Mouse (Mus musculus) stomach, embryonic 16.5 days (tissue): ENCODE data around the gene Slc25a41. TPM values are rescaled to one million over a fixed set of nuclear protein-coding genes. Genes with fewer than 3 reads are reported as not detected.

Experiments used
- ATAC-seq: fragments of 200-750 bp; cut with Nextera tagmentation; 2 replicates; pipeline ENCODE4 v1.8.0; 2017; ENCODE audit warnings: moderate number of reproducible peaks, moderate TSS enrichment; ENCODE audit not compliant: insufficient read depth, low FRiP score
- H3K27ac ChIP-seq: fragments of 300-500 bp; sonication (generic); 2 replicates; pipeline ENCODE4 v1.5.1; 2014; ENCODE audit warnings: low read length
- H3K27me3 ChIP-seq: fragments of 300-500 bp; sonication (generic); 2 replicates; pipeline ENCODE4 v1.6.1; 2014; ENCODE audit warnings: low read length, control low read depth, mixed read lengths; ENCODE audit not compliant: control insufficient read depth, insufficient read depth
- H3K36me3 ChIP-seq: fragments of 300-500 bp; sonication (generic); 2 replicates; pipeline ENCODE4 v1.6.1; 2014; ENCODE audit warnings: low read length; ENCODE audit not compliant: control insufficient read depth, insufficient read depth
- H3K4me1 ChIP-seq: fragments of 300-500 bp; sonication (generic); 2 replicates; pipeline ENCODE4 v1.6.1; 2014; ENCODE audit warnings: low read length, control low read depth, mixed read lengths; ENCODE audit not compliant: control insufficient read depth, insufficient read depth
- H3K4me2 ChIP-seq: fragments of 300-500 bp; sonication (generic); 2 replicates; pipeline ENCODE4 v1.6.1; 2014; ENCODE audit warnings: low read depth, low read length, mixed read lengths
- H3K4me3 ChIP-seq: fragments of 300-500 bp; sonication (generic); replicated peaks from 2 replicates; pipeline ENCODE4 v1.5.1; 2014; ENCODE audit warnings: mild to moderate bottlenecking, low read length
- H3K9ac ChIP-seq: fragments of 300-500 bp; sonication (generic); 2 replicates; pipeline ENCODE4 v1.6.1; 2014; ENCODE audit warnings: low read length
- H3K9me3 ChIP-seq: fragments of 300-500 bp; sonication (generic); replicated peaks from 2 replicates; pipeline ENCODE4 v1.6.1; 2016; ENCODE audit warnings: low read length, control low read depth; ENCODE audit not compliant: control insufficient read depth
- WGBS: fragments of 180-500 bp; shearing (Covaris S2); extraction: QIAGEN DNeasy Blood & Tissue Kit; methylation state at CpG from one replicate; pipeline ENCODE4 v1.1.7; 2014; 5-methylcytosine and 5-hydroxymethylcytosine counted together
- polyA plus RNA-seq: library from polyadenylated mRNA; unstranded; fragments of >200 nt; fragmentation: Nextera tagmentation; extraction: Ambion mirVana; gene quantifications from 2 replicates; pipeline ENCODE4 v1.2.1, GENCODE M21; 2015

Gene Slc25a41
- polyA plus RNA-seq, 1 experiment from 2014 or later = not detected

DNA sequence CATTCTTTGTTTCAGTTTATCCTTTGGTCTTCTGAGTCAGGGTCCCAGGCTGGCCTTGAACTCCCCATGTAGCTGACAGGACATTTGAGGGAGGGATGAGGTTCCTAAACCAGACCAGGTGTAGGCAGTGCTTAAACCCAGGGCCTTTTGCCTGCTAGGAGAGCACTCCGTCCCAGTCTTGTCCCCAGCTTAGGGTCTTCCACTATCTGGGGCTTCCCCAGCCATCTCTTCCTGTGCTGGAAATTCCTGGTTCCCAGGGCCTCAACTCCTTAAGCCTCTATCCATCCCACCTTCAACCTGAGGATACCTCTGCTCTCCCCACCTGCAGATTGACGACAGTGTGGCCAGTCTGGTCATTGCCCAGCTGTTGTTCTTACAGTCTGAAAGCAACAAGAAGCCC lies 50.5 kb downstream of the Slc25a41 start:
- Histone ChIP-seq H3K4me3 (peak overlapping the region; percentile 94), H3K9ac (peak overlapping the region; percentile 93), H3K4me2 (peak overlapping the region; percentile 69), H3K27ac (no peak overlapping the region), H3K9me3 (no peaks in the 10 kb centered on the region), H3K36me3 (peaks cover 15% of the 10 kb centered on the region; the same call in 1 of the 2 replicates), H3K27me3 (no peaks in the 10 kb centered on the region), H3K4me1 (peaks cover 7% of the 10 kb centered on the region)
- 83% methylated on average over 2 of the region's 2 CpGs for WGBS
- ATAC-seq = no peak

DNA sequence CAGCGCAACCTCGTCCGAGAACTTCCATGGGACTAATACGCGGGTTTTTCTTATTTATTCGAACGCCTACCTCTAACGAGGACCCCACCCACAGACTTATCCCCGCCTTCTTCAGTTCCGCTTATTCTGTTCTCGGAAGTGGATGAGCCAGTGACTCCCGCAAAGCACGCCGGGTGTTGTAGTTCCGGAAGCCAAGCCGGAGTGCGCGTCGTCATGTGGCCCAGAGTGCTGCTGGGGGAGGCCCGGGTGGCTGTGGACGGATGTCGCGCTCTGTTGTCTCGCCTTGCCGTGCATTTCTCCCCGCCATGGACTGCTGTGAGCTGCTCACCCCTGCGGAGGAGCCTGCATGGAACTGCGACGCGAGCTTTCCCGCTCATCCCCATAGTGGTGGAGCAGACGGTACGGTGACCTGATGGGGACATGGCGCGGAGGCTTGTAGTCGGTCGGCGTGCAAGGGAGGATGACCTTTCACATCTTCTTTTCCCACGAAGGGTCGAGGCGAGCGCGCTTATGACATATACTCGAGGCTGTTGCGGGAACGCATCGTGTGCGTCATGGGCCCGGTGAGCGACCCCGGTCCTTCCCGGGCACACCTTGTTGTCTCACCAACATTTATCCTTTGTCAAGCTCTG lies 51.2 kb downstream of the Slc25a41 start, which contains the start of gene Clpp:
Gene Clpp (plus strand): TSS at position 191 of the 632 bp plus-strand sequence.
- no peaks in the 10 kb centered on the region for H3K9me3 ChIP-seq
- peak within 1 kb of the TSS; percentile 93 for H3K9ac ChIP-seq
- peak within 1 kb of the TSS; percentile 87 for H3K27ac ChIP-seq
- no peaks in the 10 kb centered on the region for H3K27me3 ChIP-seq
- H3K36me3 ChIP-seq = peaks cover 12% of the 10 kb centered on the region; the same call in 1 of the 2 replicates
- H3K4me1 ChIP-seq = peaks cover 7% of the 10 kb centered on the region
- peak within 1 kb of the TSS; percentile 94 for H3K4me3 ChIP-seq
- ATAC-seq = peak; percentile 97
- WGBS = under 1% methylated on average over 52 of the region's 52 CpGs
- H3K4me2 ChIP-seq = peak within 1 kb of the TSS; percentile 69

DNA sequence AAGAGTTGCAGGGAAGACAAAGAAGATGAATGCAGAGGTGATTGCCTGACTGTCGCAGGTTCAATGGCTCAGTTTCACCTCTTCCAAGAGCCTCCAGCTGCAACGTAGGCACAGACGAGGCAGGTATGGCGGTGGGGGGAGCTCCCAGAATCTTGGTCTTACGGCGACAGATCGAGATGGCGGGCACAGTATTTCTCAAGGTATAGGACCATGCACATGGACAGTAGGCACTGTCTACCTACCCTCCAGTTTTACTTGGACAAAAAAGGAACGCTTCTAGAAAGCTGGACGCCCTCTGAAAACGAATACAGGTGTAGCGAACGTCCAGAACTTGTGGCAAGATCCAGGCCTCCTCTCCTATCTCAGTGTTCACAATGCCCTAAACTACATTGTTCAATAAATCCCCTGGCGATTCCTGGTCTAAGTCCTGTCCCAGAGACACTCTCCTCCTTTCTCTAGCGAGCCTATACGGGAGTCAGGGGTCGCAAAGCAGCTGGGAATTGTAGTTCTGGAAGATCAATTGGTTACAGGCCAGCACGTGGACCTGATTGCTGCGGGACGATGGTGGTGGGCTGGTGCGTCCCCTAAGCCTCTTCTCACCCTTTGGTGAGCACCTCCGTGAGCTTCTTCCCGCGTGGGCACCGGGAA lies 51.9 kb downstream of the Slc25a41 start:
- Histone ChIP-seq H3K27me3 (no peaks in the 10 kb centered on the region), H3K9ac (peak overlapping the region; percentile 93), H3K4me2 (peak overlapping the region; percentile 69), H3K9me3 (no peaks in the 10 kb centered on the region), H3K4me1 (peaks cover 7% of the 10 kb centered on the region), H3K4me3 (peak overlapping the region; percentile 94), H3K27ac (peak overlapping the region; percentile 87), H3K36me3 (peaks cover 12% of the 10 kb centered on the region; the same call in 1 of the 2 replicates)
- 2% methylated on average over 25 of the region's 25 CpGs for WGBS
- peak; percentile 92 for ATAC-seq

DNA sequence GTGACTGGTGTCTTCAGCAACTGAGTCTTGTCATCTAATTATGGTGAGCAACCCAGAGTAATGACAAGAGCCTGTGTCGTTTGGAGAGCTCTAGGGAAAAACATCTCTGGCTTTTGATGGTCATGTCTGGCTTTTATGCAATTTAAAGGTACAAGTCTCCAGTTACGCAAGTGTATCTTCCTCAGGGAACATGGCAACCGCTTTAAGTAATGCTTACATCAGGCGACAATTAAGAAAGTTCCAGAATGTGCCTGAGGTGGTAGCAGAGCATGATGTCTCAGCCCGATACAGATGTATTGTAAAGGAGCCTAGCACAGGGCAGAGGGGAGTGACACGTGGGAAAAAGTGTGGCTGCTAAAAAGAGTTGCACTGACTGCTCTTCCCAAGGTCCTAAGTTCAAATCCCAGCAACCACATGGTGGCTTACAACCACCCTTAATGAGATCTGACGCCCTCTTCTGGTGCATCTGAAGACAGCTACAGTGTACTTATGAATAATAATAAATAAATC lies 52.5 kb downstream of the Slc25a41 start:
- Histone ChIP-seq H3K36me3 (0 out of 2 replicates have a peak, but pooled peaks cover 7% of the 10 kb centered on the region), H3K27ac (no peak overlapping the region), H3K9me3 (no peaks in the 10 kb centered on the region), H3K4me2 (peak overlapping the region; percentile 69), H3K4me1 (peaks cover 7% of the 10 kb centered on the region), H3K4me3 (peak overlapping the region; percentile 94), H3K9ac (peak overlapping the region; percentile 93; the same call in 1 of the 2 replicates), H3K27me3 (no peaks in the 10 kb centered on the region)
- ATAC-seq = no peak
- 71% methylated on average over 7 of the region's 7 CpGs for WGBS

DNA sequence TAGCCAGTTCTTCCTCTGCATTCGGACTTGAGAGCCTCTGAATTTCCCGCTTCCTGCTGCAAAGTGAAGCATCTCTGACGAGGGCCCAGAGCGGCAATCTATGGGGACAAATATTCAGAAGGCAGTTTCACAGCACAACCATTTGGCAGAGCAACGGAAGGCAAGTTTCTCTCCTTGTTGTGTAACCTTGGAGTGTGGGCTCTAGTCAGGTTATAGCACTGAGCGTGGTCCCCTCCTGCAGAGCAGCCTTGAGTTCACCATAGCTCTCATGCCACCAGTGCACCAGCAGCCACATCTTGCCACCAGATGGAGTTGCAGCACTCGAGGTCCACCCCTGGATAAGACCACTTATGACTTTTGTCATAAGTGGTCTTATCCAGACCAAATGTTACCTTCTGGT lies 53.0 kb downstream of the Slc25a41 start:
- WGBS = 78% methylated on average over 7 of the region's 7 CpGs
- H3K4me3 ChIP-seq = no peak overlapping the region
- no peak overlapping the region for H3K27ac ChIP-seq
- no peak overlapping the region for H3K9ac ChIP-seq
- H3K36me3 ChIP-seq = 0 out of 2 replicates have a peak, but pooled peaks cover 2% of the 10 kb centered on the region
- ATAC-seq = no peak
- no peak overlapping the region for H3K4me2 ChIP-seq
- no peaks in the 10 kb centered on the region for H3K27me3 ChIP-seq
- no peaks in the 10 kb centered on the region for H3K9me3 ChIP-seq
- H3K4me1 ChIP-seq = peaks cover 7% of the 10 kb centered on the region

DNA sequence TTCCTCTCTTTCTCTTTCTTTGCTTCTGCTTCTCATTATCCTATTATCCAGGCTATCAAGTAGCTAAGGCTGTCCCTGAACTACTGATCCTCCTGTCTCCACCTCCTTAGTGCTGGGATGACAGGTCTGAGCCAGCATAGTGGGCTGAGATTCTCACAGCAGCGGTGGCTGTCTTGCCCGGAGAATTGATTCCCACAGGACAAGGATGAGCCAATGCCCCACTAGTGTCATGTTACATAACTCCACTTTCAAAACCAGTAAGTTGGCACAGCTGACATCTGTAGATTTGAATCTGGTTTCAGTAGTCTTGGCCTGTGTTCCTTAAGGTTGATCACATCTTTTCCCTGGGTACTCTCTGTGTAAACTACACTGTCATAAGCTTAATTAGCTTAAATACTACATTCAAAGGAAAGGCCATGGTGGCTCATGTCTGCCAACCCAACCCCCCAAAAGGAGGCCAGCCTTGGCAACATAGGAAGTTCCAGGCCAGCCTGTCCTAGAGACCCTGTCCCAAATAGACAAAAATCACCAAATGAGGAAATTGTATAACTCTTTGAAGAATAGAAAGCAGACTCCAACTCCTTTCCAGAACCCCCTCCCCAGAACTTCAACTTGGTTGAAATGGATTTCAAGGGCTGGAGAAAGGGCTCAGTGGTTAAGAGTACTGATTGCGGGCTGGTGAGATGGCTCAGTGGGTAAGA lies 55.2 kb downstream of the Slc25a41 start:
- no peak overlapping the region for H3K27ac ChIP-seq
- no peak overlapping the region for H3K4me2 ChIP-seq
- 76% methylated on average over 3 of the region's 3 CpGs for WGBS
- ATAC-seq = no peak
- H3K36me3 ChIP-seq = no peaks in the 10 kb centered on the region
- no peaks in the 10 kb centered on the region for H3K27me3 ChIP-seq
- no peaks in the 10 kb centered on the region for H3K9me3 ChIP-seq
- no peak overlapping the region for H3K9ac ChIP-seq
- H3K4me3 ChIP-seq = no peak overlapping the region
- peaks cover 6% of the 10 kb centered on the region for H3K4me1 ChIP-seq

DNA sequence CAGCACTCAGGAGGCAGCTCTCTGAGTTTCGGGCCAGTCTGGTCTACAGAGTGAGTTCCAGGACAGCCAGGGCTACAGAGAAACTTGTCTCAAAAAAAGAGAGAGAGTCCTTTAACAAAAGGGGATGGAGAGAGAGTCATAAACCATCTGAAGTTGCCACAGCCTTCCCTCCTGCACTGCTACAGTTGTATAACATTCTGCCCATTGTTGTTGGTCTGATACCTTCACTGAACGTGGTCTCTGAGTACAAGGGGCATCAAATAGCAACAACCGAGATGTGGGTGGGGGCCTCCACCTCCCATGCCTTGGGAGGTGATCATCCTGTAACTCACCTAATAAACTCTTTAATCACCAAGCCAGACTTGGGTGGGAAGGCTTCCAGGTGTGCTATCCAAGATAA lies 55.8 kb downstream of the Slc25a41 start:
- no peaks in the 10 kb centered on the region for H3K36me3 ChIP-seq
- no peak overlapping the region for H3K27ac ChIP-seq
- H3K9me3 ChIP-seq = no peaks in the 10 kb centered on the region
- 77% methylated on average over 3 of the region's 3 CpGs for WGBS
- H3K4me2 ChIP-seq = no peak overlapping the region
- no peak for ATAC-seq
- H3K9ac ChIP-seq = no peak overlapping the region
- no peaks in the 10 kb centered on the region for H3K27me3 ChIP-seq
- H3K4me3 ChIP-seq = no peak overlapping the region
- peaks cover under 1% of the 10 kb centered on the region; the same call in 1 of the 2 replicates for H3K4me1 ChIP-seq

DNA sequence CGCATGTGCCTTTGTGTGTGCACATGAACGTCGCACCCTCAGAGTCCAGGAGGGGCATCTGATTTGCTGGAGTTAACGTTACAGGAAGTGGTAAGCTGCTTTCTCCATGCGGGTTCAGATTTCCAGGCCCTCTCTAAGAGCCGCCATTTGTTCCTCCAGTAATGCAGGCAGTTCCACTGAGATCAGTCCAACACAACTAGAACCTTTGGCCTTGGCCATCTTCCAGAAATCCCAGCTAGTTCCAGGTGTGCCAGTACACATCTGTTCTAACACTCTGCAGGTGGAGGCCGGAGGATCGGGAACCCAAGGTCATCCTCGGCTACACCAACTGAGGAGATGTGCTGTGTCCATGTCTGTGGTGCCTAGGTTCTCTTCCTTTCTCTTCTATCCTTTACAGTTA lies 56.6 kb downstream of the Slc25a41 start:
- H3K4me1 ChIP-seq = no peaks in the 10 kb centered on the region
- H3K9ac ChIP-seq = no peak overlapping the region
- H3K4me3 ChIP-seq = no peak overlapping the region
- H3K4me2 ChIP-seq = no peak overlapping the region
- ATAC-seq = no peak
- H3K36me3 ChIP-seq = no peaks in the 10 kb centered on the region
- H3K27ac ChIP-seq = no peak overlapping the region
- no peaks in the 10 kb centered on the region for H3K9me3 ChIP-seq
- 77% methylated on average over 9 of the region's 9 CpGs for WGBS
- H3K27me3 ChIP-seq = no peaks in the 10 kb centered on the region
